Mouse (Mus musculus) induced T-regulatory cell, adult 2 months (primary cell): ENCODE data around the gene Stxbp5.
A peak's percentile ranks its signal among the peaks of the same experiment; 100 is the strongest.
"Not testable (repeated sequence)": the region's sequence is repeated elsewhere in the genome, so short reads cannot be mapped to it uniquely, and the experiment has no call there.

ENCODE experiments used
- DNase-seq: peaks from one replicate; pipeline ENCODE4 v3.0.0-alpha.2; 2012; ENCODE audit warnings: low read depth

Stxbp5 gene

DNA sequence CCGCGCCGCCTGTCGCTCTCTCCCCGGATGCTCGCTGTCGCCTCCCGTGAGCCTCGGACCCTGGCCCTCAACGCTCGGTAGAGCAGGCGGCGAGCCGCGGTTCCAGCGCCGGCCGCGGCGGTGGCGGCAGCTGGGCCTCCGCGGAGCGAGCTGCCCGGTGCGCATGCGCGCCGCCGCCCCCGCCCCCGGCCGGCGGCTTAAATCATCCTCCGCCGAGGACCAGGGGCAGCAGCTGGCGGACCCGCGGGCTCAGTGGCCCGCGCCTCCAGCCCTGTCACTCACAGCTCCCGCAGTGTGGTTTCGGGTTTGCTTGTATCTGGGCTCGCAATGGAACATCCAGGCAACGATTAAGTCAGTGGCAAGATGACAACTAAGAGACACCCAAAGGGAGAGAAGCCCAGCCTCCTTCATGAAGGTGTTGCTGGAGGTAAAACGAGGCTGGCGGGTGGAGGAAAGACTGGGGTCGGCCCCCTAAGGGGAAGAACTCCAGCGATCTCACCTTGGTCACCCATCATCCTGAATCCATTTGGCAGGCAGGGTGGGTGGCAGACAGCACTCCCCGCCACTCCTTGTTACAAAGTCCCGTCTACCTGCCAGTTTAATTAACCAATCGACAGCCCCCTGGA lies at the start of gene Stxbp5:
Stxbp5 (minus strand) TSS at position 9 of the 626 bp plus-strand sequence.
- DNase-seq, result peak; percentile 89

DNA sequence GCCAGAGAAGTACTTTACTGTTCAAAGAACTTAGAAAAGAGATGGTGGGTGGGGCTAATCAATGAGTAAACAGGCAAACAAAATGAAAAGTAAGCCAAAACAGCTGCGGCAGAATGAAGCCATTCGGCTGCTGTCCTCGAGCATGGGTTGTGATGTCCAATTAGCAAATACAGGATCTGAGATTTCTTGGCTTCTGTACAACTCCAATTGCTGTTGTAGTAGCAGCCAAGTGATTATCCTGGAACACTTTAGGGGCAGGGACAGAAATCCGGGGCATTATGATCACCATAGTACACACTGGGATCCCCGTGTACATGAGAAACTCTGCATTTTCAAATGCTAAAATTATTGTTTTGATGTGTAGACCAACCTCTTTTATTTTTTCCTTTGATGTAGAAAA lies 11.5 kb upstream of the Stxbp5 start:
- DNase-seq, result no peak

DNA sequence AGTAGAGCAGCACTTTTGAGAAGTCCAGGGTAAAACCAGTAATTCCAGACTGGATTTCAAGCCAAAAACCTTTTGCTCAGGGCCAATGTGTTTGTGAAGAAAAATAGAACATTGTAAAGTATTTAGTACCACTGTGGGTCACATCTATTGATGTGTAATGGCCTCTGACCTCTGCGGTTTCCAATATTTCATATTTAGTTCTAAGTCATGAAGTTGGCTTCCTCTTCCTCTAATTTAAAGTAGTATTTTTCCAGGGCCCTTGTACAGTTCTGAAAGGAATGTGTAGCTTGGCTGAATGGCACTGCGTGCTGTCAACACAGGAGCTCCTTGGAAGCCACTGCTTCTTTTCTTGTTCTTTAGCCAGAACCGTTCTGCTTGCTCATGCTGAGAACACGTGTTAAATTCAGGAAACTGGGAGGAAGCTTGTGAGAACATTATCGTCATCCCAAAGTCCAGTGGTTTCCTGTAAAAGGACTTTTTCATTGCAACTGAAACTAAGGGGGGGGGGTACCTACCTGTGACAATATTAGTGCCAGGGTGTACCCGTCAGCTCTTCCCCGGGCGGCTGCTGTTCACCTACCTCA lies 7.1 kb upstream of the Stxbp5 start:
- no peak for DNase-seq

GRCm38 (mm10) chr10:9907519-9907918 lies 6.6 kb upstream of the Stxbp5 start:
- DNase-seq, result no peak

DNA sequence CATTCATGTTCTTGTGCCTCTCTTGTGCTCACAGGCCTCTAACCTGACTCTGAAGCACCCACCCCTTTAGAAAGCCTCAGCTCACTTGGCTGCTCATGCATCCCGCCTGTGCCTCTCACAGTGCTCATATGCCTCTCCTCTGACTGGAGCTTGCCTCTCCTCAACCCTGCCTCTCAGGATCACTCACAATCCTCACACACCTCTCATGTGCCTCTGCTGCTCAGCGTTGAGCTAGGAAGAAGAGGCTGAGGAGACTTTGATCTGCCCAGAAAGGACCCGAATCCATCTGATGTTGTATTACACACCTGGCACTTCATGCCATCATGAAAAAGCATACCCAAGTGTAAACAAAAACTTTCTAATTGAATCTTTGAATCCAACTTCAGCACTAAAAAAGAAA lies 5.3 kb upstream of the Stxbp5 start:
- DNase-seq, result no peak

GRCm38 (mm10) chr10:9901697-9902239 lies 889 bp upstream of the Stxbp5 start:
- peak; percentile 95 for DNase-seq

GRCm38 (mm10) chr10:9900315-9901070 lies 386 bp downstream of the Stxbp5 start:
- DNase-seq, result peak; percentile 60

DNA sequence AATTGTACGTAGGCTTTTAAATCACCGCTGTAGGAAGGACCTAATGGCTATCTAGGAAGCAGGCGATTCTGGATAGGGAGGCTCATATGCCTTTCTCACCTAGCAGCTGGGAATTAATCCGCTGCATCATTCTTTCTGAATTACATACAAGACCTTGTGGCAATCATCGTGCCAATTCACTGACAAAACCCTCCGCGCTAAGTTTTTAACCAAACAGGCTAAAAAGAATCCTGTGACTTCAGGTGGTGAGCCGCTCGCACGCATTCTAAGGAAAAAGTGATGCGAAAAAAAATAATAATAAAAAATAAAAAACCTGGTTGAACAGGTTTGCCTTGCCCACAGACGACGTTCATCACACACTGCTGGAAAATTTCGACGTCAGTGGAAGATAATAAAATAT lies 1.1 kb downstream of the Stxbp5 start:
- DNase-seq, result peak; percentile 53

- DNase-seq, result peak; percentile 15
Observed at GRCm38 (mm10) chr10:9899086-9899485, 1.8 kb downstream of the Stxbp5 start.

DNA sequence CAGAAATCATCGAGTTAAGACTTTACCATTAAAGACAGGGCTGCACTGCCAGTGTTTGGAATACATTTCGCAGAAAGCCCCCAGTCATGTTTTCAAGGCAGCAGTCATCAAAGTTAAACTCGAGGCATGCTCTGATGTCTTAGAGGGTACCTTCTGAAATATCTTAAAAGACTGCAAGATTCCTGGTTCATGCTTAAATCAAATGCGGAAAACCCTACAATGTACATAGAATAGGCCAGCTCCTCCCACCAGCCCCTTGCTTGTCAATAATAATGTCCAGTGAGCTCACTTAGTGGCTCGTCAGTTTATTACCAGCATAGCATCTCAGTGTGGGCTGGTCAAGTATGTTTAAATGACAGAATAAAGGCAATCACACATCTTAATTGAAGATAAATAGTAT lies 3.0 kb downstream of the Stxbp5 start:
- DNase-seq, result no peak

GRCm38 (mm10) chr10:9893562-9893961 lies 7.3 kb downstream of the Stxbp5 start:
- no peak for DNase-seq

GRCm38 (mm10) chr10:9889651-9890050 lies 11.2 kb downstream of the Stxbp5 start:
- DNase-seq, result no peak

DNA sequence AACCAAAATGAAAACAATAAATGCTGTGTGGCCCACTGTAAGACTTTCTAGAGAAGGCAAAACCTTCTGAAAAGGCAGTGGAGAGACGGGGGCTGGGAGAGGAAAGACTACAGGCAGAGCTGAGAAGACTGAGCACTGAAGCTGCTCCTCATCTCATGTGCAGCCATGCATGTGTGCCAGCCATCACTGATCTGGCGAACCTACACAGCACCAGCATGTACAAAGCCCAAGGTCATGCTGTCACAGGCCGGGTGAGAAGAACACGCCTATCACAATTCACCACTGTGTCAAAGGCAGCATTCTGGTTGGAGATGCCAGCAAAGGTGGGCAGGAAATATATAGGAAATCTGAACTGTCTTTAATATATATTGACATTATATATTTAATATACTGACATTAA lies 12.2 kb downstream of the Stxbp5 start:
- DNase-seq, result no peak

- not testable (repeated sequence) for DNase-seq
Observed at GRCm38 (mm10) chr10:9881781-9882320, 19.0 kb downstream of the Stxbp5 start.

DNA sequence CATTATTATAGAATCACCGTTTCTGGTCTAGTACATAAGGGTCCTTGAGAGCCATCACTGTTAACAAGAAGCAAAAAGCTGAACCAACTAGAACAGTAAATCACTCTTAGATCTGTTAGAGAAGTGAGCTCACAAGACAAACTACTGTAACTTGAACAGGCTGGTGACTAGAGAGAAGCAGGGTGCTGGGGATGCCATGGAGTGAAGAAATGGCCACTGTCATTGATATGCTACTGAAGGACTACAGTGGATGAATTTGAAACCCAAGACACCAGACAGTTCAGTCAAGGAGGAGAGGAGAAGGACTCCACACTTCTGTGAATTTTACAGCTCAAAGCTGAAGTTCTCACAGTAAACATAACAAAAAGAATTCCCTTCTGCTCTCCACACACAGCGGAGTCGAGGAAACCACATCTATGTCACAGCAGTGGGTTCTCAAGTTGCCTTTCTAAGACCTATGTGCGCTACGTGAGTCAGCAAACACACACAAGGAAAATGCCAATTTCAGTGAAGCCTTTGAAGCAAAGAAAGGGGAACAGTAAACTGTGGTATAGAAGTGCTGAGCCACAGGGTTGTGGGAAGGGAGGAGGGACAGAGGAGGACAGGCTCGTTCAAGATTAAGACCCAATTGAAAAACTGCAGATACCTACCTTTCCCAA lies 20.7 kb downstream of the Stxbp5 start:
- no peak for DNase-seq

GRCm38 (mm10) chr10:9878821-9879489 lies 21.9 kb downstream of the Stxbp5 start:
- DNase-seq, result no peak

DNA sequence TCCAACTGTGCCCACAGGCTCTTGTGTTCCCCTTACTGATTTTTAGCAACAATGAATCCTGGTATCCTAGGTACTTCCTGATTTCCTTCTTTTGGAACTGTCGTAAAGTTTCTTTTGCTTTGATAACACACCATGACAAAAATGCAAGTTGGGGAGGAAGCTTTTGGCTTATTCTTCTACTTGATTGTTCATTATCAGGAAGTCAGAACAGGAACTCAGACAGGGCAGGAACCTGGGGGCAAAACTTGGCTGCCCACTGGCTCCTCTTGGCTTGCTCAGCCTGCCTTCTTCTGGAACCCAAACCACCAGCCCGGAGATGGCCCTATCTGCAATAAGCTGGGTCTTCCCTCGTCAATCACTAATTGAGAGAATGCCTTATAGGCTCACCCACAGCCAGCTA lies 25.0 kb downstream of the Stxbp5 start:
- DNase-seq, result no peak

DNA sequence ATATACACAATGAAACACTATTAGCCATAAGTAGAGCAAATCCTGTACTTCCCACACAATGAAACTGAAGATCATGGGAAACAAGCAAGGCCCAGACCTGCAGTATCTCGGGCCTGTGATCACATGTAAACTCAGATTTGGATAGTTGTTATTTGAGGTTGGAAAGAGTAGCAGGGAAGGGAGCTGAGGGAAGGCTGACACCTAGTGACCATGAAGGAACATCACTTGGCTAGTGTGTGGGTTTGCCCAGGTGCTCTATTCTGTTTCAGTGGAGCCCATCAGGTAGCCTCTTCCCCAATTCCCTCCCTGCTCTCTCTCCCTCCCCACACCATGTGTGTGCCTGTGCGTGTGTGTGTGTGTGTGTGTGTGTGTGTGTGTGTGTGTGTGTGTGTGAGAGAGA lies 28.7 kb downstream of the Stxbp5 start:
- peak; percentile 16 for DNase-seq

- DNase-seq, result no peak
Observed at GRCm38 (mm10) chr10:9866793-9867579, 33.9 kb downstream of the Stxbp5 start.

- no peak for DNase-seq
Observed at GRCm38 (mm10) chr10:9860022-9860421, 40.9 kb downstream of the Stxbp5 start.

DNA sequence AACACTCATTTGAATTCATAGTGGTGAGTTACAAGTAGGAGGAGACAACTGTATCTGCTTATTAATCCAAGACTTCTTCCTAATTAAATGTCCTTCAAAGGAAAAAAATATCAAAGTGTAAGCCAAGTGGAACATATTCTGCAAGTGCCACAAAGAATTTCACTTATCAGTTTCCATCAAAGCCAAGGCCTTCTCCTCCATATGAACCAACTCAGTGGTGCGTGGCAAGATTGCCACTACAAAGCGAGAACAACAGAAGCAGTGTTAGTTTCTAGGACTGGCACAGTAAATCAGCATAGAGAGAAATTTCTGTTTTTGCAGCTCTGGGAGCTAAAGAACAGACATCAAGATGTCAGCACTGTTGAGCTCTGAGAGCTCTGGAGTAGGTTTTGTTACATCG lies 41.4 kb downstream of the Stxbp5 start:
- DNase-seq, result no peak
